Mouse (Mus musculus): ENCODE data around the gene Il20rb. TPM values are rescaled to one million over a fixed set of nuclear protein-coding genes. Genes with fewer than 3 reads are reported as not detected.

Gene Il20rb
- polyA plus RNA-seq (2014; fragmentation: Illumina TruSeq; extraction: RNeasy Lipid Tissue Mini Kit (QIAGEN cat#74804); ENCODE audit: low read depth, low replicate concordance) = 24.1 TPM

GRCm38 (mm10) chr9:100486431-100486830, at the start of gene Il20rb:
Il20rb (minus strand) TSS chr9:100486788.

Other genes starting within 250 kb of the Il20rb start
- gene Nck1, start 59.3 kb upstream of the Il20rb start, polyA plus RNA-seq (2014; fragmentation: Illumina TruSeq; extraction: RNeasy Lipid Tissue Mini Kit (QIAGEN cat#74804); ENCODE audit: low read depth, low replicate concordance) = 58.7 TPM
- gene Slc35g2, start 84.3 kb upstream of the Il20rb start, polyA plus RNA-seq (2014; fragmentation: Illumina TruSeq; extraction: RNeasy Lipid Tissue Mini Kit (QIAGEN cat#74804); ENCODE audit: low read depth, low replicate concordance) = 2.9 TPM
- 21.2 TPM for gene Stag1, start 111.0 kb upstream of the Il20rb start, polyA plus RNA-seq (2014; fragmentation: Illumina TruSeq; extraction: RNeasy Lipid Tissue Mini Kit (QIAGEN cat#74804); ENCODE audit: low read depth, low replicate concordance)

Data from adipose tissue, adult 10 weeks (tissue).